Mouse (Mus musculus) forebrain, embryonic 14.5 days (tissue): Measurements from ENCODE around the gene Col6a1. TPM values are rescaled to one million over a fixed set of nuclear protein-coding genes. Genes with fewer than 3 reads are reported as not detected.

Experiments
- ATAC-seq: fragments of 200-750 bp; cut with Nextera tagmentation; 2 replicates; pipeline ENCODE4 v1.8.0; 2017; ENCODE audit warnings: mild to moderate bottlenecking, moderate library complexity
- DNase-seq: peaks from one replicate; pipeline ENCODE4 v3.0.0-alpha.2; 2015; ENCODE audit warnings: low spot score
- H3K27ac ChIP-seq: fragments of 300-500 bp; sonication (generic); 2 replicates; pipeline ENCODE4 v1.5.1; 2014; ENCODE audit warnings: low read depth, mild to moderate bottlenecking, control low read depth, low read length, moderate library complexity
- H3K27me3 ChIP-seq: fragments of 300-500 bp; sonication (generic); replicated peaks from 2 replicates; pipeline ENCODE4 v1.6.1; 2014; ENCODE audit warnings: low read length, control low read depth, mixed read lengths; ENCODE audit not compliant: control insufficient read depth, insufficient read depth
- H3K36me3 ChIP-seq: fragments of 300-500 bp; sonication (generic); 2 replicates; pipeline ENCODE4 v1.6.1; 2014; ENCODE audit warnings: low read length, control low read depth; ENCODE audit not compliant: control insufficient read depth, insufficient read depth
- H3K4me1 ChIP-seq: fragments of 300-500 bp; sonication (generic); 2 replicates; pipeline ENCODE4 v1.6.1; 2014; ENCODE audit warnings: antibody characterized with exemption, low read length, control low read depth; ENCODE audit not compliant: control insufficient read depth, insufficient read depth
- H3K4me2 ChIP-seq: fragments of 300-500 bp; sonication (generic); 2 replicates; pipeline ENCODE4 v1.6.1; 2014; ENCODE audit warnings: mild to moderate bottlenecking, control low read depth, low read length
- H3K4me3 ChIP-seq: fragments of 300-500 bp; sonication (generic); 2 replicates; pipeline ENCODE4 v1.5.1; 2014; ENCODE audit warnings: low read depth, low read length, control low read depth
- H3K9ac ChIP-seq: fragments of 300-500 bp; sonication (generic); 2 replicates; pipeline ENCODE4 v1.6.1; 2014; ENCODE audit warnings: mild to moderate bottlenecking, low read length, control low read depth, moderate library complexity
- H3K9me3 ChIP-seq: fragments of 300-500 bp; sonication (generic); replicated peaks from 2 replicates; pipeline ENCODE4 v1.6.1; 2016; ENCODE audit warnings: low read length, control low read depth, mixed read lengths; ENCODE audit not compliant: control insufficient read depth
- WGBS: fragments of 180-500 bp; shearing (Covaris S2); extraction: QIAGEN DNeasy Blood & Tissue Kit; methylation state at CpG from one replicate; pipeline ENCODE4 v1.1.7; 2014; 5-methylcytosine and 5-hydroxymethylcytosine counted together
- polyA plus RNA-seq: library from polyadenylated mRNA; unstranded; fragments of >200 nt; fragmentation: Nextera tagmentation; extraction: Ambion mirVana; gene quantifications from 2 replicates; pipeline ENCODE4 v1.2.1, GENCODE M21; 2014

The Col6a1 gene
- polyA plus RNA-seq, 1 experiment from 2014 or later: 6.6 TPM

DNA sequence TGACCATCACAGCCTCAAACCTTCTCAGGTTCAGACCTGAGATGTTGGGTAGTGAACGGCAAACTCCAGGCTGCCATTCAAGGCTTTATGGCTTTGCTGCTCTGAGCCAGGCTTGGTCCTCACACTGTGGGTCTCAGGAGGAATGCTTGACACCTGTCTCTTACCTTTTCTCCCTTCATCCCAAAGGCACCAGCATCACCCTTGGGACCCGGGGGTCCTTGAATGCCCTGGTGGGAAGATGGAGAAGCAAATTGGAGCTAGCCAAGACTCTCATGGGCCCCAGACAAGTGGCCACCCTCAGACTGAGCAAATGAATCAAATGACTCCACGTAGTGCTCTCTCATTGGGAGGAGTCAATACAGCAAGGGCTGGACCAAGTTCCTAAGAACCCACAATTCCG lies 8.3 kb downstream of the Col6a1 start:
- ATAC-seq (no peak), DNase-seq (no peak)
- no peak overlapping the region for H3K9ac ChIP-seq
- no peak overlapping the region for H3K4me2 ChIP-seq
- H3K9me3 ChIP-seq: no peaks in the 10 kb centered on the region
- 91% methylated on average over 4 of the region's 4 CpGs for WGBS
- H3K36me3 ChIP-seq: no peaks in the 10 kb centered on the region
- no peaks in the 10 kb centered on the region for H3K4me1 ChIP-seq
- no peak overlapping the region for H3K27ac ChIP-seq
- H3K27me3 ChIP-seq: no peaks in the 10 kb centered on the region
- H3K4me3 ChIP-seq: no peak overlapping the region

DNA sequence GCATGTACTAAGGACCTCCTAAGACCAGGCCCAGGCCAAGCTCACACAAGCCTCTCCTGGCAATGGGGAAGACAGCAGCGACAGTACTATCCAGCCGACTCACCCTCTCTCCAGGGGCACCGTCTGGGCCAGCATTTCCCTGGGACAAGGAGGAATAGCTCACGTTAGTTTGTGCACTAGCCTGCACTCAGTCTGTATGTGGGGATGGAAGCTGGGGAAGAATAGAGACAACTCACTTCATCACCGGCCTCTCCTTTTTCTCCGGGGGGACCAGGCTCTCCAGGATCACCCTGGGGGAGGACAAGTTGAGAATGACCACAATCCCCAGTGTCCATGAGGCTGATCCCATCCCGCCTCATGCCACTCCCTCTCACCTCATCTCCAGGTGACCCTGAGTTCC lies 8.9 kb downstream of the Col6a1 start:
- H3K9me3 ChIP-seq: no peaks in the 10 kb centered on the region
- H3K36me3 ChIP-seq: no peaks in the 10 kb centered on the region
- DNase-seq: no peak
- H3K27ac ChIP-seq: no peak overlapping the region
- 94% methylated on average over 7 of the region's 7 CpGs for WGBS
- H3K4me1 ChIP-seq: no peaks in the 10 kb centered on the region
- H3K9ac ChIP-seq: no peak overlapping the region
- no peak overlapping the region for H3K4me2 ChIP-seq
- ATAC-seq: no peak
- no peak overlapping the region for H3K4me3 ChIP-seq
- no peaks in the 10 kb centered on the region for H3K27me3 ChIP-seq

DNA sequence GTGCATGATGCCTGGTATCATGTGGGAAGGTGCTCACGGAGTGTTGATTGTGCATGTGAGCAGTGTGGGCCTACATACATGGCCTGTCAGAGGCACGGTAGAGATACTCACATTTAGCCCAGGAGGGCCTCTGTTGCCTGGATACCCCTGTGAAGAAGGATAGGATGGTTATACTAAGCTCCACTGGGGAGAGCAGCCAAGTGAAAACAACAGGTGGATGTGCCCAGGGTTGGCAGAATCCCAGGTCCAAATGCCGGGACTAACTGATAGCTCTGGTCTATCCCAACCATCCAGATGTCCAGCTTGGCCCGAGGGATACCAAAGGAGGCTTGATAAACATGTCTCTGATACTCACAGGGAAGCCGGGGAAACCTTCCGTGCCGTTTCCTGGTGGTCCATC lies 11.7 kb downstream of the Col6a1 start:
- Histone ChIP-seq H3K27ac (no peak overlapping the region), H3K9ac (no peak overlapping the region), H3K4me2 (no peak overlapping the region), H3K4me3 (no peak overlapping the region), H3K4me1 (no peaks in the 10 kb centered on the region), H3K9me3 (no peaks in the 10 kb centered on the region), H3K36me3 (no peaks in the 10 kb centered on the region), H3K27me3 (no peaks in the 10 kb centered on the region)
- DNase-seq: no peak
- no peak for ATAC-seq
- WGBS: 85% methylated on average over 7 of the region's 7 CpGs

DNA sequence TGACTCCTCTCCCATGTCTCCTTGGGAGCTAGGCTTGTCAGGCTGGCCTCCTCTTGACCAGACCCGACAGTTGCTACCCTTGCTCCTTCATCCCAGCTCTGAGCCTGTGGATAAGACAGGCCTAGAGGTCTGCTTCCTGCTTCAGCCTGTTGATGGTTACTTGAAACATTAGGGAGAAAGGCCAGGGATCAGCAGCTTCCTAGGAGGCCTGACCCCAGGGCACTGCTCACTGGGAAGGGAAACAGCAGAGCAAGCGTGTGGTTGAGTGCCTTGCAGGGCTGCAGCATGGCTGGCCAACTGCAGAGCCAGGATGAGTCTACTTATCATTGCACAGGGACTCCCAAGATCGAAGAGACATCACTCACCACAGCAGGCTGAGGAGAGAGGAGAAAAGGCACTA lies 13.5 kb downstream of the Col6a1 start:
- H3K36me3 ChIP-seq: no peaks in the 10 kb centered on the region
- 83% methylated on average over 3 of the region's 3 CpGs for WGBS
- no peak overlapping the region for H3K9ac ChIP-seq
- ATAC-seq (no peak), DNase-seq (no peak)
- no peaks in the 10 kb centered on the region for H3K27me3 ChIP-seq
- H3K4me2 ChIP-seq: no peak overlapping the region
- no peaks in the 10 kb centered on the region for H3K9me3 ChIP-seq
- no peak overlapping the region for H3K27ac ChIP-seq
- H3K4me1 ChIP-seq: no peaks in the 10 kb centered on the region
- no peak overlapping the region for H3K4me3 ChIP-seq

DNA sequence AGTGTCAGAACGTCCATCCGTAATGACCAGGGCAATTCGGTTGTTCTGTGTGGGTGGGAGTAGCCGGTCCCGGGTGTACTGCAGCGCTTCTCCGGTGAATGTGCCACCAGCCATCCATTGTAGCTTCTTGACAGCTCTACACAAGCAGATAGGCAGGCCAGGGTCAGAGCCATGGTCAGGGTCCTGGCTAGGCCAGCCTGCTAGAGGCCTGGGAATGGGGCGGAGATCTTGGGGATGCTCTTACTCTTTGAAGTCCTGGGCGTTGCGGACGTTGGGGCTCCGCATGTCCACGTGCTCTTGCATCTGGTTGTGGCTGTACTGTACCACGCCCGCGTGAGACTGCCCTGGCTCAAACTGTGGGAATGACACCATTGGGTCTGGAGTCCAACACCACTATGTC lies 14.6 kb downstream of the Col6a1 start:
- DNase-seq (no peak), ATAC-seq (no peak)
- 96% methylated on average over 16 of the region's 16 CpGs for WGBS
- no peaks in the 10 kb centered on the region for H3K36me3 ChIP-seq
- H3K4me3 ChIP-seq: no peak overlapping the region
- H3K27me3 ChIP-seq: no peaks in the 10 kb centered on the region
- H3K27ac ChIP-seq: no peak overlapping the region
- H3K4me1 ChIP-seq: no peaks in the 10 kb centered on the region
- no peaks in the 10 kb centered on the region for H3K9me3 ChIP-seq
- no peak overlapping the region for H3K4me2 ChIP-seq
- H3K9ac ChIP-seq: no peak overlapping the region

DNA sequence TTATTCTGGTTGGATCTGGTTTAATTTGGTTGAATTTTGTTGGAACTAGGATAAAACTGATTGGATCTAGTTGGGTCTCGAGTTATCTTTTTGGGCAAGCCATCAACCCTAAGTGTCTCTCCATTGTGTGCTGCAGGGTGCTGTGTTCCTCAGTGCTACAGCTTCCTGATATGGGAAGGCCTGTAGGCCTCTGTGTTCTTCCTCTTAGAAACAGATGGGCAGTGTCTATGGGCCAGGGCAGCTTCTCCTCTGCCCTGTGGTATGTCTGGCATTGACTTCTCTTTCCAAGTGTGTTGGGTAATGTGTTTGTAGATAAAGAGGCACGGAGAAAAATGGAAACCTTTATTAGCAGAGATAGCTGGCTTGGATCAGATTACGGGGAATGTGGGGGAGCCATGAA lies 17.5 kb downstream of the Col6a1 start:
- Histone ChIP-seq H3K4me2 (no peak overlapping the region), H3K36me3 (no peaks in the 10 kb centered on the region), H3K9me3 (no peaks in the 10 kb centered on the region), H3K9ac (no peak overlapping the region), H3K27me3 (no peaks in the 10 kb centered on the region), H3K4me3 (no peak overlapping the region), H3K4me1 (no peaks in the 10 kb centered on the region), H3K27ac (no peak overlapping the region)
- DNase-seq: no peak
- no peak for ATAC-seq
- WGBS: 76% methylated on average over 3 of the region's 3 CpGs

DNA sequence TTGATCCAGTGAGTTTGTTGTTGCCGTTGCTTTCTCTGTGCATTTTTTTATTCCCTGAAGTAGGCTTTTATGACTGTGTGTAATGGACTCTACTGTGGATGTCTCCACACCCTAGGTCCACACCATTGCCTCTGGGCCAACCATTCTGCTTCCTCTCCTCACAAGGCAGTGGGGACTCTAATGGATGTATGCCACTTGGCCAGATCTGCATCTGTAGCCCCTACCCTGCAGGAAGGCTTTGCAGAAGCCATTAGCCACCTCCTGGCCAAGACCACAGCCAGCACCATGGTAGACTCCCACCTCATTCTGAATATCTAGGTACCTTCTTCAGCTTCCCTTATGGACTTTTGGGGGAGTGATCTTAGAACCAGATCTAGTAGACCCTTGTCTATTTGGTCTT lies 18.4 kb downstream of the Col6a1 start:
- Histone ChIP-seq H3K27me3 (no peaks in the 10 kb centered on the region), H3K9me3 (no peaks in the 10 kb centered on the region), H3K4me1 (no peaks in the 10 kb centered on the region), H3K36me3 (no peaks in the 10 kb centered on the region), H3K4me3 (no peak overlapping the region), H3K4me2 (no peak overlapping the region), H3K27ac (no peak overlapping the region), H3K9ac (no peak overlapping the region)
- no peak for DNase-seq
- ATAC-seq: no peak
- WGBS: 100% methylated on average over 1 of the region's 1 CpGs

DNA sequence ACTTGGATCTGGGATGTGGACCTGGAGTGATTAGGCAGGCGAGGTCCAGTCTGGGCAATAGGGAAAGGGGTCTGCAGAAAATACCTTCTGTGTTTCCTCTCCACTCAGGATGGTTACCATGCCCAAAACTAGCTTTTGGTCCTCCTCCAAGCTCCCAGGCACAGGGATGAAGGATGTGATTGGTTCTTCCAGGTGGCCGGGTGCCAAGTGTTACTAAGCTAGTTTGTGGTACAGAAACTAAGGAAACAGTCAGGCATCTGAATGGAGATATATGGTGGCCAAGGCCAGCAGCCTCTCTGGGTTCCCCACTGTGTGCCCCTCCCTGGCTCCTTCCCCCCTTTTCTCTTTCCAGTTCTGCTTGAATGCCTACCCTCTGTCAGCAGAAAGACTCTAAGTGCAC lies 19.0 kb downstream of the Col6a1 start:
- Histone ChIP-seq H3K9me3 (no peaks in the 10 kb centered on the region), H3K27me3 (no peaks in the 10 kb centered on the region), H3K36me3 (no peaks in the 10 kb centered on the region), H3K4me1 (no peaks in the 10 kb centered on the region), H3K4me2 (no peak overlapping the region), H3K27ac (no peak overlapping the region), H3K4me3 (no peak overlapping the region), H3K9ac (no peak overlapping the region)
- DNase-seq: peak; percentile 4
- ATAC-seq: no peak
- WGBS: 58% methylated on average over 2 of the region's 2 CpGs

DNA sequence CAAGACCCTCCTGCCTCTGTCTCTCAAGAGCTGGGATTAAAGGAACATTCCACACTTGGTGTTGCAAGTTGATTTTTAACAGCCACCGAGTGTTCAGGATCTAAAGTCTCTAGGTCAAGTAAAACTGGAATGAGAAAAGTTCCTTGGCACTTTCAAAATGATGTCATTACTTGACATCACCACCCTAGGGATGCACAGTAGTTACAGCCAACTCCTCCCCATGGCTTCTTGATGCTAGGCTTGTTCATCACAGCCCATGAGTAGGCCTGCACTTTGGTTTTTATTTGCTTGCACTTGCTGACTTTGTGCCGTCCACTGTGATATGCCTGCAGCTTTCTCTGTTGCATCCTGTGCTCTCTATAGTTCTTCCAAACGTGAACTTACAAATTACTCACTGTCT lies 21.6 kb downstream of the Col6a1 start:
- Histone ChIP-seq H3K4me2 (no peak overlapping the region), H3K36me3 (no peaks in the 10 kb centered on the region), H3K9me3 (no peaks in the 10 kb centered on the region), H3K4me1 (no peaks in the 10 kb centered on the region), H3K27ac (no peak overlapping the region), H3K4me3 (no peak overlapping the region), H3K27me3 (no peaks in the 10 kb centered on the region), H3K9ac (no peak overlapping the region)
- no peak for ATAC-seq
- no peak for DNase-seq
- 79% methylated on average over 3 of the region's 3 CpGs for WGBS

DNA sequence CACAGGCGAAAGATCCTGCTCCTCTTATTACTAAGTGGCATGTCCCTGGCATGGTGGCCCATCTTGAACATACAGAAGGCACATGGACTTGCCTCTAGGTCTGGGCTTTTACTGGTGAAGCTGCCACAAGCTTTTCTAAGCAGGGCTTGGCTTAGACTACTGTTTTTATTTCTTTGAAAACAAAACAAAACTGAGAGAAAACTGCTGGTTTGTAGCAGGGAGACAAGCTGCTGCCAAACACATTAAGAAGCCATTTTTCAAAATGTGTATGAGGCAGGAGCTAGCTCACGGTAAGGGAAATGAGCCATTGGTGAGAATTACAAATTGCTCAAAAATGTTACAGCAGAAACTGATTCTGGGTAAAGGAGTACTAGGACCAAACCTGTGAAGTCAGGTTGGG lies 24.5 kb downstream of the Col6a1 start:
- ATAC-seq: no peak

More for the DNA sequence above, 24.5 kb downstream of the Col6a1 start:
- no peak overlapping the region for H3K4me3 ChIP-seq
- no peak overlapping the region for H3K9ac ChIP-seq
- no peaks in the 10 kb centered on the region for H3K9me3 ChIP-seq
- H3K4me2 ChIP-seq: no peak overlapping the region
- no peaks in the 10 kb centered on the region for H3K36me3 ChIP-seq
- no peaks in the 10 kb centered on the region for H3K27me3 ChIP-seq
- H3K4me1 ChIP-seq: no peaks in the 10 kb centered on the region
- no peak for DNase-seq
- H3K27ac ChIP-seq: no peak overlapping the region
- 89% methylated on average over 2 of the region's 2 CpGs for WGBS
